Mouse (Mus musculus) cerebellum, adult 2 months (tissue): ENCODE results near the gene Pbrm1.

Experiments
- CTCF ChIP-seq: fragments of 200-500 bp; IDR thresholded peaks from 2 replicates; pipeline ENCODE4 v1.5.1; 2011; ENCODE audit warnings: low read depth, mild to moderate bottlenecking, control low read depth, low read length, moderate library complexity, borderline replicate concordance; ENCODE audit not compliant: insufficient read depth
- POLR2A ChIP-seq: fragments of 200-500 bp; IDR thresholded peaks from 2 replicates; pipeline ENCODE4 v1.6.1; 2011; ENCODE audit warnings: low read length, control low read depth, borderline replicate concordance; ENCODE audit not compliant: insufficient read depth

DNA sequence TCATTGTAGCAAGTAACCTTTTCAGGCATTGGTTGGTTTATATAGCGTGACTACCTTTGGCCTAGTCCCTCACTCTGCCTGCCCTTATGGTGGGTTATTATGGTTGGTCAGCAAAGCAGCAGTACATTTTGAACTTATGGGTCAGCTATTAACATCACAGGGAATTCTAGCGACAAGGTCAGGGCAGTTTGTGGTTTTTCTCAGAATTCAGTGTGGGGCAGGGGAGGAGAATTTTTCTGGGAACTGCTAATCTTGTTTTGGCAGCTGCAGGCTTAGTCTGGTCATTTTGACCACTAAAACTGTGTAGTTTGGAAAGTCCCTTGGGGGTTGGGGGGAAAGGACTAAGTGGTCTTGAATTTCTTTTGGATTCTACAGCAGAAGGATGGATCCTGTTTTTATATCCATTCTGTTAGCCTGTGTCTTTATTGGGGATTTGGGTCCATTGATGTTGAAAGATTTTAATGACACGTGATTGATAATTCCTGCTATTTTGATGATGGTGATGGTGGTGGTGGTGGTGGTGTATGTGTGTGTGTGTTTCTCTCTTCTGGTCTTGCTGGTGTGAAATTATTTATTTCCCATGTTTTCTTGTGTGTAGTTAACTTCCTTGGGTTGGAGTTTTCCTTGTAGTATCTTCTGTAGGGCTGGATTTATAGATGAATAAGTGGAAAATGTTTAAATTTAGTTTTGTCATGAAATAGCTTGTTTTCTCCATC, 60.5 kb downstream of the Pbrm1 start:
- no peak for TF ChIP-seq CTCF
- TF ChIP-seq POLR2A: no peak
